Mouse (Mus musculus): ENCODE measurements around the gene Zfp651.

The Zfp651 gene

DNA sequence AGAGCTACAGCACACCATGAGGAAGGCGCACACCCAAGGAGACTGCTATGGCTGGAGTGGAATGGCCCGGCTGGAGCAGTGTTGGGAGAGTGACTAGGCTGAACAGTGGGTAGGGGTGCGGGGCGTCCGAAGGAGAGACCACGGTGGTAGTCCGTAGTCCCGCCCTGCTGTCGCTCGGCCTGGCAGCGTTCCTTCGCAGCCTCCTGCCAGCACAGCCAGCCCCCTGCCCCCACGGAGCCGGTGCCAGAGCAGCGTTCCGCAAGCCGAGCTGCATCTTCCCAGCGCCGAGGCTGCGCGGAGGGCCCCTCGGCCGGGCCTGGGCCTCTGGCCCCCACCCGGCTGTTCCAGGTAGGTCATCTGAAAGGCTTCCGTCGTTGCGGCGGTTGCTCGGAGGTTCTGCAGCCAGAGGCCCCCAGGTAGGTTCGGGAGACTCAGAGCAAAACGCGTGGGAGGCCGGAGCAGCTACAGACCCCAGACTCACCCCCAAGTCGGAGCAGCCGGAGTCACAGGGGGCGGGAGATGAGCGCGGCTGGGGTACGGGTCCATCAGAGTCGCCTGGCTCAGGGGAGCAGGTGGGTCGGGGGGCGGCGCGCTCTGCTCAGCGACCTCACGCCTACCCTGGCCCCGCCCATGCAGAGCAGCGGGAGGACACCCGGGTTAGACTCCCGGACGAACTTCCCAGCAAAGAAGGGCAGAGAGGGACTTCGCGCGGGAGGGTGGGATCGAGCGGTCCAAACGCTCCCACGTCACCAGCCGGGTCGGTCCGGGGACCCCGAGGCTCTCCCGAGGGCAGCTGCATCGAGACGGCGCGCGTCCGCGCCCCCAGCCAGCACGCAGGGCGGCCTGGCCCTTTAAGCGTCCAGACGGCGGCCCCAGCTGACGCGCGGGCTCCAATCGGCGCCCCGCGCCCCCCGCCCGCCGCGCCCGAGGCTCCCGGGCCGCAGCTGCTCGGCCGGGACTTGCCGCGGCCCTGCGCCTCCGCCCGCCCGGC lies at the start of gene Zfp651:
Gene Zfp651 (plus strand): TSS at position 240 of the 991 bp plus-strand sequence.
- DNase-seq (ENCODE audit: low read depth, low spot score): no peak

DNA sequence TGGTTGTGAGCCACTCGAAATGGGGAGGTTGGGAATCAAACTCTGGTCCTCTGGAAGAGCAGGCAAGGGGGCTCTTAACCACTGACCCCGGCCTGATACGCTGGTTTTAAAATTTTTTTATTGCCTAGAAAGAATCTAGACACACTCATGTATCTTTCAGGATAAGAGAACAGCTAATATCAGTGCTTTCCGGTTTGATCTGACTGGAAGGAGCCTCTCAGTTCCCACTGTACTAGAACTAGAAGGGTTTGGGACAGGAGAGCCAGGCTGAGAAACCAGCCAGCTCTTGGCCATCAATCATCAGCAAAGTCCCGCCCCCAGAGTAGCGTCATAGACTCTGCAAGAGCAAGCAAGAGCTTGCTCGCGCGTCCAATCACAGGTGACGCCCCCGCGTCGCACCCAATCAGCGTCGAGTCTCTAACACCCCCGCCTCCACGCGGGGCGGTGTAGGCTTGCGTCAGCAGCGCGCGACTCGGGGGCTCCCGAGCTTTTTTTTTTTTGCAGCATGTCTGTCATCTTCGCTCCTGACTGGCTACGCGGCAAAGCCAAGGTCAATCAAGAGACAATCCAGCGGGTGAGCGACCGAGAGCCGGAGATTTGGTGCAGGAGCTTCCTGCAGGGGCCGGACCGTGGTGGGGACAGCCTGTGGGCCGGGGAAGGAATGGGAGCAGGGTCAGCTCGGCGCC lies 49.1 kb upstream of the Zfp651 start, which contains the start of gene Ss18l2:
Gene Ss18l2 (plus strand): TSS at position 432 of the 686 bp plus-strand sequence.
- DNase-seq (ENCODE audit: low read depth, low spot score): peak; percentile 99

DNA sequence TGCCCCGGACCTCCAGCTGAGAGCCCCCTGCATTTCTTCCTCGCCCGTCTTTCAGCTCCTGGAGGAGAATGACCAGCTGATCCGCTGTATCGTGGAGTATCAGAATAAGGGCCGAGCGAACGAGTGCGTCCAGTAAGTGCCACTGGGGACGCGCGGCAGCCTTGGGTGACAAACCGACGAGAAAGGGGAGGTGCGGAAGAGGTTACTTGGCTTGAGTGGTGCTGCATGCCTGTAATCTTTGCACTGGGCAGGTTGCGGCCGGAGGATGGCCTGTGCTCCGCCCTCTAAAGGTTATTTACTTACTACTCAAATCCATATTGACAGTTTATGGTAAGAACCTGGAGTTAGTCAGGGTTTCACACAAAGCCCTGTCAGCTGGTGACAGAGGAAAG lies 48.5 kb upstream of the Zfp651 start:
- DNase-seq (ENCODE audit: low read depth, low spot score): no peak

DNA sequence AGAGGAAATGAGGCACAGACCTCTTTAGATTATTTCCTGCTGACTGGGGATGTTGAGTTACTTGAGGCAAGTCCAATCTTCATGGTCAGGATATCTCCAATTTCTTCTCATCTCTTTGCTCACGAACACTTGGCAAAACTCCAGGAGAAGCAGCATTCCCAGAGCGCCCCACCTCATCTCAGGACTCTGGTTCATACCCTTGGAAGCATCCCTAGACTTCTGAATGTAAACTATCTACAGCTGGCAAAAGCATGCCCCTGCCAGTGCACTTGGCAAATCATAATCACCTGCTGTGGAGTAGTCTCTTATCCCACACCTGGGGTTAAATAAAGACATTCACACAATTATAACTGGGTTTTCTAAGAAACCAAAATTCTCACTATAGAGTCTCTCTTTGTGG lies 42.1 kb upstream of the Zfp651 start:
- DNase-seq (ENCODE audit: low read depth, low spot score): no peak

DNA sequence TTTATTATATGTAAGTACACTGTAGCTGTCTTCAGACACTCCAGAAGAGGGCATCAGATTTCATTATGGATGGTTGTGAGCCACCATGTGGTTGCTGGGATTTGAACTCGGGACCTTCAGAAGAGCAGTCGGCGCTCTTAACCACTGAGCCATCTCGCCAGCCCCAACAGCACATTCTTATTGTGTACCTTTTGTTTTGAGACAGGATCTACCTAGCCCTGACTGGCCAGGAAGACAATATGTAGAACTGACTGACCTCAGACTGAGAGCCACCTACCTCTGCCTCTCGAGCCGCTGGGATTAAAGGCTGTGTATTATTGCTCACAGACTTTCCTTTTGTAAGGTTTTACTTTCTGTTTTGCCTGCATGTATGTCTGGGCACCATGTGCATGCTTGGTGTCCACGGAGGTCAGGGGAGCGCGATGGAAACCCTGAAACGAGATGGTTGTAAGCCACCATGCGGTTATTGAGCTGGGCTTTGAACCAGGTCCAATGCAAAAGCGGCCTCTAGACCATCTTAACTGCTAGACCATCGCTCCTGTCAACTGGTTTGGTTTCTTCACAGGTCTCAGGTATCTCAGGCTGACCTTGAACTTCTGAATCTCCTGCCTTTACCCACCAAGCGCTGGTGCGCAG lies 40.9 kb upstream of the Zfp651 start:
- DNase-seq (ENCODE audit: low read depth, low spot score): no peak

DNA sequence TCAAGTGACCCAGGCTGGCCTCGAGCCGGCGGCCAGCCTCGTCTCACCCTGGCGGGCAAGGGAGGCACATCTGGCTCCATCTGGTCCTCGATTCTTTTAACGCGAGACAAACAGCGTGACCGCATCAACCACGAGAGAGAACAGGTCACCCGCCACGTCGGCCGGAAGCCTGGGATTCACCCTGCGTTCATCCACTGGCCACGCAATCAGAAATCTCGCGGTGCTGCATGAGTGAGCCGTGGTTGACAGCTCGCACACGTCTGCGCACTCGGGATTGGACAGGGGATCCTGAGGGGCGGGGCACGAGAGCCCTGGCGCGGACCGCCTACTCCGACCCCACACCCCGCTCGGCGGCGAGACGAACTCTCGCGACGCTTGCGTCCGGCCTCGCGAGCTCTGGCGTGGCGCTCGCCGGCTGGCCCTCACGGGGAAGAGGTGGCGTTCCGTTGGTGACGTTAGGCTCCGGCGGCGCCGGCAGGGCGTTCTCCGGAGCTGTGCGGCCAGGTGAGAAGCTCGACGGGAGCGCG lies 40.3 kb upstream of the Zfp651 start, which contains the start of gene Nktr:
Gene Nktr (plus strand): TSS at position 378 of the 527 bp plus-strand sequence.
- peak; percentile 97 for DNase-seq (ENCODE audit: low read depth, low spot score)

DNA sequence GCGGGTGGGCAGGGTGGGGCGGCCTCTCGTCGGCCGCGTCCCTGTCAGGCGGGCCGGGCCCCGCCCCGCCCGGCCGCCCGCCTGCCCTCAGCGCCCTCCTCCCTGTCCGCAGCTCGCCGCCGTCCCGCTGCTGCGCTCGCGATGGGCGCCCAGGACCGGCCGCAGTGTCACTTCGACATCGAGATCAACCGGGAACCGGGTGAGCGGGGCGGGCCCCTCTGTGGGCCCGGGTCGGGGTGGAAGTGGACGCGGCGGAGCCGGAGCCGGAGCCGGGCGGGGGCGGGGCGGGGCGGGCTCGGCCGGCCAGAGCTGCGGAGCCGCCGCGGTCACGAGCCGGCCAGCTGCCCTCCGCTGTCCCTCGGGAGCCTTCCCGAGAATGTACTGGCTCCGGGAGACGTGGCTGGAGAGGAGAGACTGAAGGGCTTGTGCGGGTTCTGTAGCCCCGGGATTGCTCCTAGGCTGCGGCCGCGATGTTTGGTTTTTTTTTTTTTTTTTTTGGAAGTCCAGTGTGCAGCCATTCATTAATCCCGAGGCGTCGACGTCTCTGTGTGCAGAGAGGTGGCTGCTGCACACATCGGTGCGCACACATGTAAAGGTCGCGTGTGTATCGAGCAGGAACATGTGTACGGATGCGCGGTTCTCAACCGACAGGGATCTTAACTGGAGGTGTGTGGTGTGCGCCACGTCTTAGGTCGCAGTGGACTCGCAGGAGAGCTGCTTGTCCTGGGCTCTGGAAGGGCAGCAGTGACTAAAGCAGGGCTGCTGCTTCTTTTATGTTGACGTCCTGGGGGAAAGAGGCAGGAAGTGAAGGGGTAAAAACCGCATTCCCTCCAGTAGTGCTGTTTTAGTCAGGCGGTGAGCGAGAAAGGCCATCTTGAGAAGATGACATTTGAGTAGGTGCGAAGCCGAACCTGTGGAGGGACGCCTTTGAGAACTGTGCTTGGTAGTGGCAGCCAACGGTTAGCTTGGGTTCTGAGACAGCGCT lies 39.5 kb upstream of the Zfp651 start:
- no peak for DNase-seq (ENCODE audit: low read depth, low spot score)

DNA sequence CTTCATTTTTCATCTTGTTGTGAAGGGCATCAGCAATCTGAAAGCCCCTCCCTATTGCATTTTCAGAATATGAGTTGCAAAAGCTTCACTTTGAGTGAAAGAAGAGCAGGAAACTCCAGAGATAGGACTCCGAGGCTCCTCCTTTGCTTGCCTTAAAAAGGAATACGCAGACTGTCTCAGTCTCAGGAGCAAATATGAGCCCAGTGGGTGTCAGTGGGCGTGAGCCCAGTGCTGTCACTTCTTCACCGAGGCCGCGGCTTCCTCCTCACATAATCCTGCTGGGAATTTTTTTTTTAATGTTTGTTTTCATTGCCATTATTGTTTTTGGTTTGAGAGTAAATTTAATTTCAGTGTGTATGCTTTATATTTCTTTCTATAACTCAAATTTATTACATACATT lies 18.6 kb upstream of the Zfp651 start:
- no peak for DNase-seq (ENCODE audit: low read depth, low spot score)

DNA sequence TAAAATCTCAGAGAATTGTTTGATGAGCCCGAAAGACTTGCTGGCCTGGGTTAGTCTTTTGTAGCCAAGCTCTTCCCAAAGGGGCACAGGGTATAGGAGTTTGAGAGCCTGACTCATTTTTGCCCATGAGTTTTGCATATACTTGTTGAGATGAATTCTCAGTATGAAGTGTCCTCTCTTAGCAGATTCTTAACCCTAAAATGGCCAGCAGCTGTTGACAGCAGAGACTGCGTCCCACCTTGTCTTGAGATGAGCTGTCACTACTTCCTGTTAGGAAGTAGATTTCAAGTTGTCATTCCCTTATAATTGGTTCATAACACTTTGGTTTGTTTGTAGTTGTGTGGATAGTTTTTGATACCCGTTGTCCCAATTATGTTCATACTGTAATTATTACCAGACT lies 18.0 kb upstream of the Zfp651 start:
- DNase-seq (ENCODE audit: low read depth, low spot score): no peak

DNA sequence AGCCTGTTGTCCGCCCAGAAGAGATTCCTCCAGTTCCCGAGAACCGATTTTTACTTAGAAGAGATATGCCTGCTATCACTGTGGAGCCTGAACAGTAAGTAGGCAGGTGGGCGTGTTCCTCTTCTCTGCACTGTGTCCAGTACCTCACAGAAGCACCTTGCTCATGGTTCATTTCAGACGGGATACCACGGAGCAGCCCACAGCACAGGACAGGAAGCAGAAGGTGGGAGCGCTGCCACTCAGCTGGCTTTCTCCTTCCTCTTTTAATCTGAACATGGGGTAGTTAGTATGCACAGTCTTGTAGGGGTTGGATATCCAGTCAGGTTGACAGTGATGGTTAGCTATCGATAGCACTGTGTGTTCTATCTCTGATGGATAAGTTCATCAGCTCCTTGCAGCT lies 15.1 kb upstream of the Zfp651 start:
- no peak for DNase-seq (ENCODE audit: low read depth, low spot score)

DNA sequence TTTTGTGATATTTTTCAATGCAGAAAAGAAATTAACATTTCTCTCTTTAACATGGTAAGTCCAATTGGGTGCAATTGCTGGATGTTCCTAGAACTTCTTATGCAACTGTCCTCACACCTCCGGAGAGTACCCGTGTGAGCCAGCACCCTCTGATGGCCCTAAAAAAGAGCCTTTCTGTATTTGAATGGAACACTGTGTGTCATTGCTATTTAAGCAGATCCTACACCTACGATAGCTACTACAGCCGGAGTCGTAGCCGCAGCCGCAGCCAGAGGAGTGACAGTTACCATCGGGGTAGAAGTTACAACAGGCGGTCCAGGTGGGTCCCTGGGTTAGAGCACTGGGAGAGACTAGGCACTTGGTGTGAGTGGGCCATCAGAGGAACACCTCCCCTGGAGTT lies 6.4 kb upstream of the Zfp651 start:
- DNase-seq (ENCODE audit: low read depth, low spot score): peak; percentile 56

DNA sequence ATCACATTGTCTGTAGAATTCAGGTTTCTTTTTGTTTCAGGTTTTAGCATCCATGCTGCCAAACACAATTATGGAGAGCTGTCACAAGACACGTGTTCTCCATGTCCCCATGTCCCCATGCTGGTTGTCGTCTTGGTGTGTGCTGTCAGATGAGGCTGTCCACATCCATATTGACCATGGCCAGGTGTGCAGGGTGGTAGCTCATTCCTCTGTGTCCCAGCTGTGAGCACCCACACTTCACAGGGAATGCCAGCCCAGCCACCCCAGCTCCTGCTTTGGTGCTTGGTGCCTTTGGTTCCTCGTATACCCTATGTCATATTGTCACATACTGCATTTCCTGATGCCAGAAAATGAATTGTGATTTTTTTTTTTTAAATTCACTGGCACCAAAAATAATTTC lies 4.5 kb upstream of the Zfp651 start:
- no peak for DNase-seq (ENCODE audit: low read depth, low spot score)

DNA sequence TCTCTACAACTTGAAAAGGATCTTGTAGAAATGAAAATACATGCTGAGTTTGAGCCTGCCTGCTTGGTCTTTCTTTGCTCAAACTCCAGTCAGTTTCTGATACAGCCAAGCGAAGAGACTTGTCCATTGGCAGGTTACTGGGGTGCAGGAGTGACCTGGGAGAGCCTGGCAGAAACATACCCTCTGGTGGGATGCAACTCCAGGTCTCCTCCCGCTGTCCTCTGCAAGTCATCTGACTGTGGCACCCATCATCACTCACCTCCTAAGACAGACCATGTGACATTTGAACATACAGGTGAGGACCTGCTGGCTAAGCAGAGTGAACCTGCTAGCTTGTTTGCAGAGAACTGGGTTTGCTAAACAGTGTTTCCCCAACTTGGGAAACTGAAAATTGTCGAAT lies 2.3 kb upstream of the Zfp651 start:
- no peak for DNase-seq (ENCODE audit: low read depth, low spot score)

DNA sequence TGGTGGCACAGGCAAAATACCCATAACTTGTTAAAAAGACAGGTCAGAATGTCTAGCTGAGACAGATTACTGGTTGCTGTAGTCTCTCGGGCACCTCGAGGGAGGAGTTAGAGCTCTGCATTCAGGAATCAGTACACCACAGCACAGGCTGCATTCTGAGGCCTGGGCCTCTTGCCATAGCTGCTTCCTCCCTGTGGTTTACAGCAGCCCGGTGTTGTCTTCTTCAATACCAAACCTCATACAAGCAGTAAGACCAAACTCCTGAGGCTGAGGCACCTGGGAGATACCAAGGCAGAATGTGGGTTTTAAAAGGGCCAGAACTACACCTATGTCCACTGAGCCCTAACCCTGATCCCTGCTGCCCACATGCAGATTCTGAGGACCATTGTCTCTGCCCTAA lies 1.7 kb upstream of the Zfp651 start:
- DNase-seq (ENCODE audit: low read depth, low spot score): no peak

DNA sequence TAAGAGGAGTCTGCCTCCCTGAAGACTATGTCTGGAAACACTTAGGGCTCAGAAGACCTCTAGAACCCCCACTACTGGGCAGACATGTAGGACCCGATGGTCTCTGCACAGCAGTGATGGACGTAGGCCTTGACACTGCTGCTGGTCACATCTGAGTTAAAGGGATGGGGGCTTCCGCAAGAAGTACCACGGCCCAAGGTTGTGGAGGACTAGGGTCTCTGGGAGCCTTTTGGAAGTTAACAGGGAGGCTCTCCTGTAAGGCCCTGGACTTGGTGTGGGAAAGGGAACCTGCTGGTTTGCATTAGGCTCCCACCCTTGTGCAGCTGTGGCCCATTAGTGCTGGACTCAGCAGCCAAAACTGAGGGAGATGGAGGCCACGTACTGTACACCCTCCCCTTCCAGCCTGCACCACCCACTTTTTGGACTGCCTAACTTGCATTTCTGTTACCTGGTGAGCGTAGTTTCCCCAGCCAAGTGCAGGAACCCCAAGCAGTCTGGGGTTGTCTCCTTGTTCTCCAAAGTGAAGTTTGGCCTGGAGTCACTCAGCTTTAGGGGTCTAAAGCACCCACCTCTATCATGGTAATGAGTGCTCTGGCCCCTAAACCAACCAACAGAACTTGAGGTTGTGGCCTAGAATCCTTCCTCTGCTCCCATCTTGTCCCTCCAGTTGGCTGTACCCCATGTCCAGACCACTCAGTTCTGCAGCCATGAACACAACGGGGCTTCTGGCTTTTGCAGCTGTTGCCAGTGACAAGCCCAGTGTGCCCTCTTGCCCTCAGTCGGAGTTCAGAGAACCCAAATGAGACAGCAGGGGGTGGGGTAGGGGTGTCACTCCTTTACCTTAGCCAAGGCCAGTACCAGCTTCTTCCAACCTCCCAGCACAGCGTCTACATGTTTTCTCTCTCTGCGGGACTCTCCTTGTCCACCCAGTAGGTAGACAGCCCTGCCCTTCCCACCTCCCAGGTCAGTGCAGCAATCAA lies 1.0 kb upstream of the Zfp651 start:
- DNase-seq (ENCODE audit: low read depth, low spot score): no peak

DNA sequence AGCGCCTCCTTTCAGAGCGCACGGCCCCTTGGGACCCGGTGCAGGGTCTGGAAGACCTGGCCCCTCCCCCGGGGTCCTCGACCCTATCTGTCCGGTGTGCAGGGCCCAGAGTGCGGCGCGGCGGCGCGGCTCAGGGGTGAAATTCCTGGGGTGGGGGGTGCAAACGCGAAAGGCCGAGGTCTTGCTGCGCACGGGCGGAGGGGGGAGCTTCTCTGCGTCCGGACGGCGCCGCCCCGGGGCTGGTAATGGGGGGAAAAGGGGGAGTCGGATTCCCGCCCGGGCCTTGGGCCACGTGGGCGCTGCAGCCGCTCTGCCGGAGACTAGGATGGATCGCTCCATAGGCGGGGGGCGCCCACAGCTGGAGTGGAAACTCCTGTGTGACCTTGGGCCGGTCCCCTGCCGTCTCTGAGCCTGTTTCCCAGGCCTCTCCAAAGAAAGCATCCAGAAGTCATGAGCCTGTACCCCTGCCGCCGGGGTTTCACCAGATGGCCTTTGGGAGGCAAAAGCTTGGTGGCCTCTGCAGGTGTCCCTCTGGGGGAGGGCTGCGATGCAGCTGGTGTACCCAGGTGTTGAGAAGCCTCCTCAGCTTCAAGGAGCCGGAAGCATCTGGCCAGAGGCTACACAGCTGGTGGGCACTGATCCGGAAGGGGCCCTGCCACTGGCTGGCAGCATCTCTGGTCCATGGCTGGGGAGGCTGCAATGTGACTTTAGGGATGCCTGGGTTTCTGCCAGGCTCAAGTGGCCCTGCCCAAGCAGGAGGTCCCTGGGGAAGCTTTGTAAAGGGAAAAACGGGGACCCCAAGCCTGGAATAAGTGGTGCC lies 1.4 kb downstream of the Zfp651 start:
- DNase-seq (ENCODE audit: low read depth, low spot score): no peak

DNA sequence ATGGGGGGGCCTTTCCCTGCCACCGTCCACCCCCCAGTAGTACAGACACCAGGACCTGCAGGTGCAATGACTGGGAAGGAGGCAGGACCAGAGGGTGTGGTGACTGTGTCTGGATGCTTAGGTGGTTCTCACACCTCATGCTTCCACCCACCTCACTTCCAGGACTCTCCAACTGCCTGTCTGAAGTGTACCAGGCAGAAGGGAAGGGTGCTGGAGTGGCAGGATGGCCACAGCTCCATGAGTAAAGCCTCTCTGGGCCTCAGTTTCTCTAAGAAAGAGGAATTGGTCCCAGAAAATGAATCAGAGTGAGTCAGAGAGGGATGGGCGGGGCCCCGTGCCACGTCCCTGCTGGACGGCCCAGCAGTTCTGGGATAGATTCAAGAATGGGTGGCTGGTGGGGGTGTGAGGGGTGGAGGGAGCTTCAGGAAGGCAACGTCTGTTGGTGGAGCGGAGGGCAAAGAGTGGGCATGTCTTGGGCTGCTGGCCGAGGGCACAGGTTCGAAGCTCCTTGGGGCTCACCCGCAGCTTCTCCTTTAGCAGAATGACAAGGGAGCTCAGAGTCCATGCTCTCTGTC lies 2.0 kb downstream of the Zfp651 start:
- DNase-seq (ENCODE audit: low read depth, low spot score): no peak

DNA sequence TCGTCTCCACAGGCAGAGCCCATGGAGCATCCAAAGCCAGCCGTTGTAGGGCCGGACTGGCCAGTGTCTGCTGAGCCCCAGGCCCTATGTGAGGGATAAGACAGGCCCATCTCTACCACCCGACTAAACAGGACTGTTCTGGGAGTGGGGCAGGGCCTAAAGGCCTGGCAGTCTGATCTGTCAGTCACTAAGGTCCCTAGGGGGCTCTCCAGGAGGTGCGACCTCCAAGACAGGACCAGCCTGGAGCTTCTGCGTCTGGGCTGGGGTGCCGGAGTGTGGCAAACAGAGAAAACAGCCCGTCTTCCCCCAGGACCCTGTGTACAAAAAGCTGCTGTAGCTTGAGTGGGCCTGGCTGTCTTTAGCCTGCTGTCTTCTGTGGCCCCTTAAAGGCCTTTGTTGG lies 2.7 kb downstream of the Zfp651 start:
- no peak for DNase-seq (ENCODE audit: low read depth, low spot score)
